Mouse (Mus musculus) brown adipose tissue, adult 24 weeks (tissue): Measurements from ENCODE around the gene Slc25a36. TPM values are rescaled to one million over a fixed set of nuclear protein-coding genes. Genes with fewer than 3 reads are reported as not detected.

Experiments used
- H3K27ac ChIP-seq: fragments of 200-500 bp; replicated peaks from 2 replicates; pipeline ENCODE4 v1.5.1; 2012; ENCODE audit warnings: low read depth, mild to moderate bottlenecking, low read length
- H3K4me1 ChIP-seq: fragments of 200-500 bp; 2 replicates; pipeline ENCODE4 v1.6.1; 2012; ENCODE audit warnings: low read length, mixed read lengths; ENCODE audit not compliant: control insufficient read depth, insufficient read depth, insufficient read length
- H3K4me3 ChIP-seq: fragments of 200-500 bp; 2 replicates; pipeline ENCODE4 v1.5.1; 2012; ENCODE audit warnings: low read depth, mild to moderate bottlenecking, low read length, moderate library complexity; ENCODE audit not compliant: insufficient read depth
- polyA plus RNA-seq: library from polyadenylated mRNA; stranded (reverse); fragments of >200 nt; gene quantifications from 2 replicates; pipeline ENCODE4 v1.2.4, GENCODE M21; 2012; ENCODE audit not compliant: missing spikeins, insufficient read depth, insufficient read length

Slc25a36 gene
- polyA plus RNA-seq, 1 experiment = 34.7 TPM

DNA sequence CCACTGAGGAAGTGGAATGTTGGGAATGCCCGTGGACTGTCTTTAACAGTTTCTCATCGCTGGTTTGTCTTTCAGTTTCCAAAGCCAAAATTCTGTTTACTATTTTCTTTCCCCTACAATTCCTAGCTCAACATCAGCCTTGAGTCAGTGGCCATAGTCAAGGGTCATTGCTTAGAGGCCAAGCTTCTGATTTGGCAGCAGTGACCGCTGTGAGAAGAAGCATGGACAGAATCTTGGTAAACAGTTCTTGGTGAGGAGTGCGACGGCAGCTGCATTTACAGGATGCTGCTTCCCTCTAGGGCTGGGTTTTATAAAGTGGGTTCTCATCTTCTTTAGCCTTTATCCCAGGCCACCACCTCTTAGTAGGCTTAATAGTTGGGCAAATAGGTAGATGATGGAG, 19.0 kb upstream of the Slc25a36 start:
- Histone ChIP-seq H3K4me3 (no peak overlapping the region), H3K27ac (no peak overlapping the region), H3K4me1 (no peaks in the 10 kb centered on the region)

DNA sequence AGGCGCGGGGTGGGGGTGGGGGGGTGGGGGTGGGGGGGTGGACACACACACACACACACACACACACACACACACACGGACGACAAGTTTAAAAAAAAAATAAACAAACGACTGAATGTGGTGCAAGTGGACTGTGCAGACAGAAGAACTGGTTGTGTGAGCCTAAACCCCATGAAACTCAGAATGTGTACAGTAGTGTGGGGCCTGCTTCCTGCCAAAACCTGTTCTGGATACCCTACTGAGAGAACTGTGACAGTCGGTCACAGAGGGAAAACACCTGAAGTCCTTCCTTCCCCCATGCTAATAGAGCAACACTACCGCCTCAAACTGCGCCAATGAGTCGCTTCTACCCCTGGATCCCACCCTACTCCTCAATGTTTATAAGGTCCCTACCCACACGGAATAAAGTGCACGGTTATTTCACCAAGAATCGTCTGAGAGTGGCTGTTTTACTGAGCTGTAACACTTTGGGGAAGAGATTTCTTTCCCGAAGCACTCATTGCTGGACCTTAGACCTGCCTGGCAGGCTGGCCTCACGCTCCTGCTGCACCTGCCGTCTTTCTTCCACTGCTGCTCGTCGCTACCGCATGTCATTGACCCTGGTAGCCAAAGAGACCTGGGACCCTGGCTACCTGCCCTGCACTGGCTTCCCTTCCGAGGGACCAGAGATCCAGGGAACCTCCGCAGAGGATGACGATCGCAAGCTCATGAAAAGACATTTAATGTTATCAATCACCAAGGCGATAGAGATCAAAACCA, 13.2 kb upstream of the Slc25a36 start:
- no peak overlapping the region for H3K4me3 ChIP-seq
- no peaks in the 10 kb centered on the region for H3K4me1 ChIP-seq
- no peak overlapping the region for H3K27ac ChIP-seq

DNA sequence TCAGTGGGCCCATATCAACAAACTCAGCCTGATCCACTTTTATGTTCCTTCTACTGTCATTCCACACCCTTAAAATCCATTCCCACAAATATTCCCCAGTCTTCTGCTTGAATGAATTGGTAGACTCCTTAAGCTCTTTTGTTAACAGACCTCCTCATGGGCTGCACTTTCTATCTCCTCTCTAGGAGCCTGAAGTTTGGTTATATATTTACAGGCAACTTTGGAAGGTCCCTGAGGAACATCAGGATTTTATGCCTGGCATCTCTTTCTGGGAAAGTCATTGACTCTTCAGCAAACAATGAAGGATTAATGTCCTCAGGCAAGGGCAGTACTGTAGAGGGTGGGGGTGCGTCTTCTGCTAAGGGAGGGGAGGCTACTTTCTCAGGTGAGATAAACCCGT, 10.5 kb upstream of the Slc25a36 start:
- H3K4me1 ChIP-seq = no peaks in the 10 kb centered on the region
- H3K4me3 ChIP-seq = no peak overlapping the region
- no peak overlapping the region for H3K27ac ChIP-seq

DNA sequence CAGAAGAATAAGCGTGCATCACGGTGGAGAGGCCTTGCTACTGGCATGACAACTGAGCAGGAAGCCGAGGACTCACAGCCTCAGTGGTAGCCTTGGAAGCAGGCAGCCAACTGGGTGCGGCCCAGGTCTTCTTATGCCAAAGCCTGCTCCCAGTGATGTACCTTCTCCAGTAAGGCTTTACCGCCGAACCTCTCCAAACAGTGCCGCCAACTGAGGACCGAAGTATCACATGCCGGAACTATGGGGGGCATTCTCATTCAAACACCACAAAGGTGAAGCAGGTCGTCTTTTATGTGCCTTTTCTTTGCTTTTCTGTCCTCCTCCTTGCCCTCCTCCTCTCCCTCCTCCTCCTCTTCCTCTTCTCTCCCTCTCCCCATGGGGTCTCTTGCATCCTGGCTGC, 3.3 kb upstream of the Slc25a36 start:
- Histone ChIP-seq H3K4me1 (no peaks in the 10 kb centered on the region), H3K4me3 (no peak overlapping the region)

DNA sequence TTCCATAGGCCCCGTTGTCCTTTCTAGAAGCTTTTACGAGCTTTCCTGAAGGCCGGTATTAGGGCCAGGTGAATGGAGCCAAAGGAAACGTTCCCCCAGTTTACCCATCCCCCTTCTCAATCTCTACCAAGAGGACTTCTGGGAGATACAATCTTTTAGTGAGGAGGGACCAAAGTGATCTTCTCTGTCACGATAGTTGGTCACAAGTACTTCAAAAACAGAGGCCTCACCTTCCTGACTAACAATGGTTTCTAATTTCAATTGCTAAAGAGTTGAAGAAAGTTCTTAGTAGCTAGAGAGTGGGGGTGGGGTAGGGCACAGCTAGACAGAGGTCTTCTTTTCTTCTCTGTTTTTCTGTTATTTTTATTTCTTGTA, 2.6 kb upstream of the Slc25a36 start:
- H3K4me1 ChIP-seq = no peaks in the 10 kb centered on the region
- no peak overlapping the region for H3K4me3 ChIP-seq
- no peak overlapping the region for H3K27ac ChIP-seq

More for the DNA sequence above, 3.3 kb upstream of the Slc25a36 start:
- no peak overlapping the region for H3K27ac ChIP-seq

DNA sequence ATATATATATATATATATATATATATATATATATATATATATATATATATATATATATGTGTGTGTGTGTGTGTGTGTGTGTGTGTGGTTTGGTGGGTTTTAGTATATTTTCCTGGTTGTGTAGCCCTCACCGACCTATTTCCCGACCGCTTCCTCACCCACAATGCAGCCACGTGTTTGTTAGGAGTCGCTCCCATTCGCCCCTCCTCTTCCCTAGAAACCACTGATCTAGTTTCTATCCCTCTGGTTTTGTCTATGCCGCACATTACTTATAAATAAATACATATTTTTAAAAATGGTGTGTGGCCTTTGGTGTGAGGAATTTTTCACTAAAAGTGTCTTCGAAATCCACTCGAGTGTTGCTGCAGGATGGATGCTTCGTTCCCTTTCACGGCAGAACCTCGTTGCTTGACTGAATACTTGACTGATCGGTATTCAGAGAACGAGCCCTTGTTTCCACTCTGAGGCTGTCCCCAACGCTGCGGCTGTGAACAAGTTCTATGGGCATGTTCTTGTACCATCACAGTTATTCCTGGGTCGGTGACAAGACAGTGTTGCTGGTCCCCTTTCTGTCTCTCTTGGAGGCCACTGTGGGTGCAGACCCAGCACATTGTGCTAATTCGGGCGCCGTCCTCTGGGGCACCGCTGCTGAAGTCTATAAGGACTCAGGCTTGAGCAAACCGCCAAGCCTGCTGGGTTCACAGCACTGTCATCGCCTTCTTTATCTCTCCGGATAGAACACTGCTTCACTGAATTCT, 2.0 kb upstream of the Slc25a36 start:
- Histone ChIP-seq H3K27ac (no peak overlapping the region), H3K4me1 (no peaks in the 10 kb centered on the region), H3K4me3 (no peak overlapping the region)

DNA sequence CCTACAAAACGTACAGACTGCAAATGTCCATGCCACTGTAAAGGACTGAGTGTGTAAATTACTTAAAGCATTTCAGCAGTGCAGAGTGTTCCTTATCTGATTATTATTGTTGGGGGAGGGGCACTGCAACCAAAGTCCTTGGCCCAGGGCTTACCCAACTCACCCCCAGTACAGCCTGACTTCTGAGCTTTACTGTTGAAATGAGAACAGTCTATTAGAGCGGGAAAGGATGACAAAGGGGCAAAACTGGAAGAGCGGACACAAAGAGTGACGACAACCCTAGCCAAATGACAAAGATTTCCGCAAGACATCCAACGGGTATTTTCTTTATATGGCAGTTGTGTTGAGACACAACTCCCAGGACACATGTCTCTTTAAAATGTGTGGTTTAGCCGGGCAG, 1.3 kb upstream of the Slc25a36 start:
- H3K4me1 ChIP-seq = no peaks in the 10 kb centered on the region
- no peak overlapping the region for H3K27ac ChIP-seq
- no peak overlapping the region for H3K4me3 ChIP-seq

DNA sequence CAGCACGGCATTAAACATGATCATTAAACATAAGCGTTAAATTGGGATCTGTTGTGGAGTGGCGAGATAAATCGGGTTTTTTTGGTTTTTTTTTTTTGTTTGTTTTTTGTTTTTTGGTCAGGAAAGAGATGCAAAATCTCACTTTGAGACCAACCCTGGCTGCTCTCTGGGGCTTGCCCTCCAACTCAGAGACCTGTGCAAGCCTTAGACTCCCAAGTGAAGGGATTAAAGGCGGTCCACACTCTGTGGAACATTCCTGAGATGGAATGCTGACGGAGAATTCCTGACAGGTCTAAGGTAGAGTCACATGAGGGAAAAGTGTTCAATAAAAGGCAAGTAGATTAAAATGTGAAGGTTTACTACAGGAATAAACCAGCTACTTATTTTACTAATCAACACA, 549 bp upstream of the Slc25a36 start:
- H3K4me3 ChIP-seq = peak overlapping the region; percentile 72
- no peaks in the 10 kb centered on the region for H3K4me1 ChIP-seq
- peak overlapping the region; percentile 42; the same call in 1 of the 2 replicates for H3K27ac ChIP-seq

DNA sequence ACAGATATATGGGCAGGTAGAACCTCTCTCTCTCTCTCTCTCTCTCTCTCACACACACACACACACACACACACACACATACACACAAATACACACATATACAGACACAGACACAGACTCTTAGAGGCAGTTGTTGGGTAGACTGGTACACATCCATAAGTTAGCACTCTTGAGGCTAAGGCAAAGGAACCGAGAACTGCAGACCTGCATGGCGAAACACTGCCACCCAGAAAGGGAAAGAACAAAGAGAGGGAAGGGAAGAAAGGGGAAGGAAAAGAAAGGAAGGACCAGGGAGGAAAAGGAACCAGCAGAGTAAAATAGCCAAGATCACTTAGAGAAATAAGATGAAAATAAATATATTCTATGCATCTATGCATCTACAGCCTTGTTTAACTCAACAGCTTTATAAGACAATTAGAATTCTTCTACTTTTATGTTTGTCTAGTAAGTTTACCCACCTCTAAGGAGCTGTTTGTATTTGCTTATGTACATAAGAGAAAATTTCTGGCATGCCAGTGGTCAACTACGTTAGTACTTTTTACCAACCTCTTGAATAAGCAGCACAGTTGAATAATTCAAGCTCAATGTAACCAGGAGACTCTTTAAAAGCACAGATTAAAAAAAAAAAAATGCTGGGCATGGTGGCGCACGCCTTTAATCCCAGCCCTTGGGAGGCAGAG, 4.3 kb downstream of the Slc25a36 start:
- Histone ChIP-seq H3K4me3 (no peak overlapping the region), H3K4me1 (peaks cover 5% of the 10 kb centered on the region), H3K27ac (no peak overlapping the region)

DNA sequence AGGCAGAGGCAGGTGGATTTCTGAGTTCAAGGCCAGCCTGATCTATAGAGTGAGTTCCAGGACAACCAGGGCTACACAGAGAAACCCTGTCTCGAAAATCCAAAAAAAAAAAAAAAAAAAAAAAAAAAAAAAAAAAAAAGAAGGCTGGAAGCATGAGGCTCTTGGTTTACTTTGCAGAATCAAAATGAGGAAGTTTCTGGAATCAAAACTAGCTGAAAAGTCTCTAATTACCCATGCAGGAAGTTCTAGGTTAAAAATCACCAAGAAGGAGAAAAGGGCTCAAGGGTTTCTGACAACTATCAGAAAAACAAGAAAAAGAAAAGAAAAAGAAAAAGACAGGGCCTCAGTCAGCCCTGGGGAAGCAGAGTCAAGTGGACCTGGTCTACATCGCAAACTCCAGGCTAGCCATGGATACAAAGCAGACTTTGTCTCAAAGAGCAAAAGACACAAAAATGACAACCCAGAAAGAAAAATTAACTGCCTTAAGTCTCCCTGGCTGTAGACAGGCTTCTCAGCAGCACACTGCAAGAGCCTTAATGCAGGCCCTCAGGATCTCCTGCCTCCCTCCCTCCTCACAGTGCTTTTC, 5.5 kb downstream of the Slc25a36 start:
- peaks cover 5% of the 10 kb centered on the region for H3K4me1 ChIP-seq
- H3K4me3 ChIP-seq = no peak overlapping the region
- no peak overlapping the region for H3K27ac ChIP-seq

DNA sequence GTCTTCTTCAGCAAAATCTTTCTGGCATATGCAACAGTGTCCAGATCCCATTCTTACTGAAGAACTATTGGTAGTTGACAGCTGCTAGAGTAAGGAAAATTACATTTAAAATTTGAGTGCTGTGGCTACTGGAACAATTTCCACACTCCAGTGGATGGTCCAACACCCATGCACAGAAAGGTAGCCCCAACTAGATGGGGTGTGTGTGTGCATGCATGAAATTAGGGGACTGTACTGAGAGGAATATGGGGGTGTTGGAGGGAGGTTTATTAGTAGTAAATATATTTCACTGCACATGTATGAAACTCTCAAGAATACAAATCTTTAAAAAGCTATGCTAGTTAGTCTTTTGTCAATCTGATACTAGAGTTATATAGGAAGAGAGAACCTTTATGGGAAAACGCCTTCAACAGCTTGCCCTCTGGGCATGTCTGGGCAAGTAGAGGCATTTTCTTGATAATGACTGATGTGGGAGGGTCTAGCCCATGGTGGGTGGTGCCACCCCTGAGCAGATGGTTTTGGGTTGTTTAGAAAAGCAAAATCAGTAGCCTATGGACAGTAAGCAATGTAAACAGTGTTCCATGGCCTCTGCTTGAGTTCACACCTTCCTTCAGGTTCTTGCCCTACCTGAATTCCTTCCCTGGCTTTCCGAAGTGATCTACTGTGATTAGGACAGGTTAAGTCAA, 7.4 kb downstream of the Slc25a36 start:
- H3K4me1 ChIP-seq = peaks cover 5% of the 10 kb centered on the region
- H3K27ac ChIP-seq = no peak overlapping the region
- no peak overlapping the region for H3K4me3 ChIP-seq

DNA sequence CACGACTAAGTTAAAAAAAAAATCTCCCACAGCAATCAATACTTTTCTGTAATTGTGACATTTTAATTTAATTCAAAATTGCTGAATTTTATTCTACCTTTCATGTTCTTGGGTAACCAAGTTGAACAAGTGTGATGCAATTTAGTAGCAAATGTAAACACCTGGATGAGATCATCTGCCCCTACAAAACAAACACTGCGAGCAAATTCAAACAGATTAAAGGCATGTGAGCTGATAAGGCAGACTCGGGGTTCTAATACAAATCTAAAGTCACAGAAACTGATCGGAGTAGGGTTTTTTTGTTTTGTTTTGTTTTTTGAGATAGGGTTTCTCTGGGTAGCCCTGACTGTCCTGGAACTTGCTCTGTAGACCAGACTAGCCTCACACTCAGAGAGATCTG, 12.0 kb downstream of the Slc25a36 start:
- H3K4me1 ChIP-seq = peaks cover 3% of the 10 kb centered on the region; the same call in 1 of the 2 replicates
- H3K4me3 ChIP-seq = no peak overlapping the region
- H3K27ac ChIP-seq = no peak overlapping the region

DNA sequence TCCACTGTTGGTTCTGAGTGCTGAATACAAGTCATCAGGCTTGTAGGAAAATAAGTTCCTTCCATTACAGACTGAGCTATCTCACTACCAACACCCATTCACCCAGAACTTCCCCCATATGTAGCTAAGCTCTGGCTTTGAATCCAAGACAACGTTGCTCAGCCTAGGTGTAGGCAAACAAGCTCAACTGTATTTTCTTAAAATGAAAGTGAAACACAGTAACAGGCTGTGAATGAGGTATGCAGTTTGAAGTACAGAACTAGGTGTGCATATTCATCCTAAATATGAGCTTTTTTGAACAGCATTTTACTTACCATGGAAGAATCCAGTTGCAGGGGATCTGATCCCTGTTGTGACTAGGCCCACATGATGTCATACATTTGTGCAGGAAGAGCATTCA, 14.8 kb downstream of the Slc25a36 start:
- Histone ChIP-seq H3K27ac (no peak overlapping the region), H3K4me3 (no peak overlapping the region), H3K4me1 (no peaks in the 10 kb centered on the region)

DNA sequence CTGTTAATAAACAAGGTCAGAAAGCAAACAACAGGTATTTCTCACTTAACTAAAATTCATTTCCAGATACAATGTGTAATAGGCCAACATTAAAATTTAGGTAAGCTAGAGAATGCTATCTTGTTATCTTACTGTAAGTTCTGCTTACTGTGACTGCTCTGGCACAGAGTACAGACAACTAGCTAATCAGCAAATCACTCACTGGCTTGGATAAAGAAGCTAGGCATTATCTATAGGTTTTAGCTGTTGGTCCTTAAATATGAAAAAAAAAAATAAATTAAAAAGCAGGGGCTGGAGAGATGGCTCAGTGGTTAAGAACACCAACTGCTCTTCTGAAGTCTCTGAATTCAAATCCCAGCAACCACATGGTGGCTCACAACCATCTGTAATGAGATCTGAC, 23.1 kb downstream of the Slc25a36 start:
- H3K4me1 ChIP-seq = no peaks in the 10 kb centered on the region
- H3K4me3 ChIP-seq = no peak overlapping the region
- H3K27ac ChIP-seq = no peak overlapping the region

DNA sequence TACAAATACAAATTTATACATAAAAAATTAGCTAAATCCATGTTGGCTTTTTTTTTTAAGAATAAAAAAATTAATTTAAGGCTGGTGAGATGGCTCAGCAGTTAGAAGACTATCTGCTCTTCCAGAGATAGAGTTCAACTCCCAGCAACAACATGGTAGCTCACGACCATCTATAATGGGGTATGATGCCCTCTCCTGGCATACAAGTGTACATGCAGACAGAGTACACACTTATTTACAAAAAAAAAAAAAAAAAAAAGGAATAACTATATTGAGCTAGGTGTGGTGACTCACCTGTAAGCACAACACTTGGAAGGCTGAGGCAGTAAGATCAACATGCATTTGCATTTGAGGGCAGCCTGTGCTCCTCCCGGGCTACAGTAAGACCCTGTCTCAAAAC, 26.3 kb downstream of the Slc25a36 start:
- Histone ChIP-seq H3K4me1 (no peaks in the 10 kb centered on the region), H3K4me3 (no peak overlapping the region), H3K27ac (no peak overlapping the region)
